Mouse (Mus musculus) heart, adult 2 months (tissue): Measurements from ENCODE around the gene Zfp931.
"Not testable (repeated sequence)": the region's sequence is repeated elsewhere in the genome, so short reads cannot be mapped to it uniquely, and the experiment has no call there.

Experiments
- CTCF ChIP-seq: fragments of 200-600 bp; IDR thresholded peaks from 2 replicates; pipeline ENCODE4 v1.8.1; 2022; ENCODE audit warnings: antibody characterized with exemption, mild to moderate bottlenecking, moderate library complexity
- POLR2A ChIP-seq: fragments of 200-500 bp; IDR thresholded peaks from 2 replicates; pipeline ENCODE4 v1.6.1; 2011; ENCODE audit warnings: mild to moderate bottlenecking, low read depth, low read length, control low read depth; ENCODE audit not compliant: insufficient read depth

DNA sequence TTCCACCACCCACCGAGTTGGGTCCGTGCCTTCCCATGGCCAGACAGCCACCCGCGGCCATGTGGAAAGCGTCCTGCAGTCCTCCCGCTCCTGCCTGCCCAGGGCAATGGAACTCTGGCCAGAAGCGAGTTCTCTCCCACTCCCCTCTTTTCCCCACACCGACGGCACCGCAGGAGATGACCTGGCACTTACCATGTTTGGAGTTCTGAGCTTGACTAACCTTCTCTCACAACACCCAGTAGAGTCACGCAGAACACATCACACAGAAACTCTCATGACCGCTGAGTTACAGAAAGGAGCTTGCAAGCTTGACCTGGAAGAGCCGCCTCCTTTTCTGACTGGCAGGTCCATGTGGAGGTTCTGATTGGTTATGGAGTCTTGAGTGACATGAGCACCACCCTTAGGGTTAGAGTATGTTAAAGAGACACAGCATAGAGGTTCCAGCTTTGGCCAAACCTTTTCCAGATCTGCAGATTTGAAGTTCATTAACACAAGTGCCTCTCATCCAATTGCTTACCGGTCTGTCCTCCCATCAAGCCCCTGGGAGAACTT is at the start of gene Zfp931:
- TF ChIP-seq CTCF, POLR2A: not testable (repeated sequence)
